Mouse (Mus musculus): ENCODE results near the gene Hist1h1d.

DNA sequence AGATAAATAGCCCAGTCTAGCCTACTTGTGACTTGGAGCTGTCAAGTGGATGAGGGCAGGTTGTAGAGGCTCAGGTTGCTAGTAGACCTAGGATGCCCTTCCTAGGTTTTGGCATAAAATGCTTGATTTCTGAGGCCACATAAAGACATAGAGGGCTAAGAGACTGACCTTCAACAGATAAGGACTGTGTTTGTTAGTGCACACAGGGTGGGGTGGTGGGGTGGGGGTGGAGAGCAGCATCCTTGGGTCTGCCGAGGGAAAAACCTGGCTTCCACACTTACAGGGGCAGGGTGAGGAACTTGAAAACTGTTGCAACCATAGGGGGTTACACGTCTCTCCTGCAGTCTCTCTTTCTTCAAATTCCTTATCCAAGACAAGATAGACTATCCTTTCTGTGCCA, 42.1 kb downstream of the Hist1h1d start:
- TF ChIP-seq POLR2A (IDR thresholded peaks at IDR 0.05; ENCODE audit: low read depth, low read length): no peak
- TF ChIP-seq CTCF (IDR thresholded peaks at IDR 0.05; ENCODE audit: extremely low read depth, insufficient read depth, insufficient read length, insufficient replicate concordance): no peak

All from spleen, adult 2 months (tissue).